Mouse (Mus musculus): Measurements from ENCODE around the gene Nup210l. TPM values are rescaled to one million over a fixed set of nuclear protein-coding genes. Genes with fewer than 3 reads are reported as not detected.
A peak's percentile ranks its signal among the peaks of the same experiment; 100 is the strongest.
"Not testable (repeated sequence)": the region's sequence is repeated elsewhere in the genome, so short reads cannot be mapped to it uniquely, and the experiment has no call there.

The Nup210l gene
- polyA plus RNA-seq, 1 experiment = 55.5 TPM

GRCm38 (mm10) chr3:90248746-90249100 lies 144.8 kb downstream of the Nup210l start:
- no peak for TF ChIP-seq CTCF (IDR thresholded peaks at IDR 0.05; ENCODE audit: control insufficient read depth, insufficient read depth, insufficient replicate concordance, low read depth, low read length)
- no peak; the same call in 1 of the 2 replicates for TF ChIP-seq POLR2A (IDR thresholded peaks at IDR 0.05; ENCODE audit: control insufficient read depth, low read depth, low read length)
- H3K27me3 ChIP-seq (ENCODE audit: control insufficient read depth, insufficient read depth, low read length) = no peaks in the 10 kb centered on the region
- H3K36me3 ChIP-seq (ENCODE audit: control insufficient read depth, insufficient read depth, low read length) = no peaks in the 10 kb centered on the region
- H3K27ac ChIP-seq (ENCODE audit: control insufficient read depth, insufficient read depth, low read depth, low read length) = peak overlapping the region; percentile 90
- peak overlapping the region; percentile 97 for H3K4me3 ChIP-seq (ENCODE audit: control insufficient read depth, low read depth, low read length)
- peaks cover 10% of the 10 kb centered on the region for H3K4me1 ChIP-seq (ENCODE audit: control insufficient read depth, insufficient read depth, low read length)

- no peak overlapping the region for H3K27ac ChIP-seq (ENCODE audit: control insufficient read depth, insufficient read depth, low read depth, low read length)
- TF ChIP-seq POLR2A (IDR thresholded peaks at IDR 0.05; ENCODE audit: control insufficient read depth, low read depth, low read length) (no peak), CTCF (IDR thresholded peaks at IDR 0.05; ENCODE audit: control insufficient read depth, insufficient read depth, insufficient replicate concordance, low read depth, low read length) (no peak)
- H3K27me3 ChIP-seq (ENCODE audit: control insufficient read depth, insufficient read depth, low read length) = no peaks in the 10 kb centered on the region
- H3K4me3 ChIP-seq (ENCODE audit: control insufficient read depth, low read depth, low read length) = no peak overlapping the region
- peaks cover 15% of the 10 kb centered on the region for H3K4me1 ChIP-seq (ENCODE audit: control insufficient read depth, insufficient read depth, low read length)
- no peaks in the 10 kb centered on the region for H3K36me3 ChIP-seq (ENCODE audit: control insufficient read depth, insufficient read depth, low read length)
Measured at GRCm38 (mm10) chr3:90250791-90251190, 146.9 kb downstream of the Nup210l start.

DNA sequence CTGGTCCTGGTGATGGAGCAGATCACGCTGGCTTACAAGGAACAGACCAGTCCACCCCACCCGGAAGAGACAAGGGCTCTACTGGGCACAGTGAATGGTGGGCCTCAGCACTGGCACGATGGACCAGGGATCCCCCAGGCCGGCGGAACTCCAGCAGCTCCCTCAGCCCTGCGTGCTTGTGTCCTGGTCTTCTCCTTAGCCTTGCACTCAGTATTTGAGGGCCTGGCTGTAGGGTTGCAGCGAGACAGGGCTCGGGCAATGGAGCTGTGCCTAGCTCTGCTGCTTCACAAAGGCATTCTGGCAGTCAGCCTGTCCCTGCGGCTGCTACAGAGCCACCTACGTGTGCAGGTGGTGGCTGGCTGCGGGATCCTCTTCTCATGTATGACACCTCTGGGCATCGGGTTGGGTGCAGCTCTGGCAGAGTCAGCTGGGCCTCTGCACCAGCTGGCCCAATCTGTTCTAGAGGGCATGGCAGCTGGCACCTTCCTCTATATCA lies 147.8 kb downstream of the Nup210l start:
- not testable (repeated sequence) for H3K4me3 ChIP-seq (ENCODE audit: control insufficient read depth, low read depth, low read length); H3K27me3 ChIP-seq (ENCODE audit: control insufficient read depth, insufficient read depth, low read length); H3K27ac ChIP-seq (ENCODE audit: control insufficient read depth, insufficient read depth, low read depth, low read length); H3K36me3 ChIP-seq (ENCODE audit: control insufficient read depth, insufficient read depth, low read length)
- H3K4me1 ChIP-seq (ENCODE audit: control insufficient read depth, insufficient read depth, low read length) = peaks cover 15% of the 10 kb centered on the region

GRCm38 (mm10) chr3:90252659-90253058 lies 148.7 kb downstream of the Nup210l start:
- not testable (repeated sequence) for H3K36me3 ChIP-seq (ENCODE audit: control insufficient read depth, insufficient read depth, low read length); H3K27me3 ChIP-seq (ENCODE audit: control insufficient read depth, insufficient read depth, low read length); H3K4me3 ChIP-seq (ENCODE audit: control insufficient read depth, low read depth, low read length); H3K27ac ChIP-seq (ENCODE audit: control insufficient read depth, insufficient read depth, low read depth, low read length)
- H3K4me1 ChIP-seq (ENCODE audit: control insufficient read depth, insufficient read depth, low read length) = peaks cover 15% of the 10 kb centered on the region

DNA sequence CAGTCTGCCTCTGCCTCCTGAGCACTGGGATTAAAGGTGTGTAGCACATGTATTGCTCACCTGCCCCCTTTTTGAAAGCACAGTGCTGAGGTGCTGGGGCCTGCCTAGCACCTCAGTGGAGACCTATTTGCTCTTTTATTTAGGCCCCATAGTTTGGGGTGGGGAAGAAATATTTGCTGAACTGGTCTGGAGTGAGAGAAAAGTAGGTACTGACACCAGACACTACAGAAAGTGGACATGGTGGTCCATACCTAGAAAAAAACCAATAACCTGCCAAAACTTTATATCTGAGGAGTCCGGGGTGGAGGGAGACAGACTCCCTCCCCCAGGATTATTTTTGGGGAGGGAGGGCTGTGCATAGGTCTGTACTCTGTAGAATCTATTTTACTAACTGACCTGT lies 149.2 kb downstream of the Nup210l start:
- H3K36me3 ChIP-seq (ENCODE audit: control insufficient read depth, insufficient read depth, low read length); H3K27ac ChIP-seq (ENCODE audit: control insufficient read depth, insufficient read depth, low read depth, low read length); H3K27me3 ChIP-seq (ENCODE audit: control insufficient read depth, insufficient read depth, low read length); H3K4me3 ChIP-seq (ENCODE audit: control insufficient read depth, low read depth, low read length): not testable (repeated sequence)
- peaks cover 13% of the 10 kb centered on the region for H3K4me1 ChIP-seq (ENCODE audit: control insufficient read depth, insufficient read depth, low read length)

GRCm38 (mm10) chr3:90253653-90254418 lies 149.9 kb downstream of the Nup210l start, which contains the start of gene Crtc2:
TSS of gene Crtc2 (plus strand) at chr3:90254163.
- no peaks in the 10 kb centered on the region for H3K27me3 ChIP-seq (ENCODE audit: control insufficient read depth, insufficient read depth, low read length)
- peak within 1 kb of the TSS; percentile 96 for H3K27ac ChIP-seq (ENCODE audit: control insufficient read depth, insufficient read depth, low read depth, low read length)
- H3K36me3 ChIP-seq (ENCODE audit: control insufficient read depth, insufficient read depth, low read length) = peaks cover 2% of the 10 kb centered on the region
- peaks cover 8% of the 10 kb centered on the region for H3K4me1 ChIP-seq (ENCODE audit: control insufficient read depth, insufficient read depth, low read length)
- TF ChIP-seq POLR2A (IDR thresholded peaks at IDR 0.05; ENCODE audit: control insufficient read depth, low read depth, low read length) = peak; percentile 75
- TF ChIP-seq CTCF (IDR thresholded peaks at IDR 0.05; ENCODE audit: control insufficient read depth, insufficient read depth, insufficient replicate concordance, low read depth, low read length) = no peak
- H3K4me3 ChIP-seq (ENCODE audit: control insufficient read depth, low read depth, low read length) = peak within 1 kb of the TSS; percentile 100

DNA sequence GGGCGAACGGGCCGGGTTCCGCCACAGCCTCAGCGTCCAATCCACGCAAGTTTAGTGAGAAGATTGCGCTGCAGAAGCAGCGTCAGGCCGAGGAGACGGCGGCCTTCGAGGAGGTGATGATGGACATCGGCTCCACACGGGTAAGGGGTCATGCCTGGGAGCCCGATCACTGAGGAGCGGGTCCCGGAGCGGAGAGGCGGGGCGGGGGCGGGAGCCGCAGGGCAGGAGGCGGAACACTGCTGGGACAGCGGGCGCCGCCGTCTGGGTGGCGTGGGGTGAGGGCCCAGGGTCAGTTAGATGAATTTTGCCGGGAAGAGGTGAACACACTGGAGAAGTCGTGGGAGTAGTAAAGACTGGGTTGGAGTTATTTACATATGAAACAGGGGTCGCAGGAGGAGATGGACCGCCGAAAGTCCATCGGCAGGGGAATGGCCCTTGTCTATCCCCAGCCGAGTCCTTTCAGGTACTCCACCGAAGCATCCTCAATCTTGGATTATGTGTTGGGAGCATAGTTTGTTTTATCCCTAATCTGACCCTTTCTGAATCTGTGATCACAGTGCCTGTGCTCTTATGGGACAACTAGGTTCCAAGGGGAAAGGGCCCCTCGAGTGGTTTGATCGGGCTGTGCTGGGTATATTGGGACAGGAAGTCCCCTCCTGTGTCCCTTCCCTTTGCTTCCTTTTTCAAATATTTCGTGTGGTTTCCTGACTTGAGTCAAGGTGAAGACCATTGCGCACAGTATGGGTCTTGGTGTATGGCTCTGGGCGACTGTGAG lies 150.7 kb downstream of the Nup210l start:
- H3K36me3 ChIP-seq (ENCODE audit: control insufficient read depth, insufficient read depth, low read length) = peaks cover 3% of the 10 kb centered on the region
- no peaks in the 10 kb centered on the region for H3K27me3 ChIP-seq (ENCODE audit: control insufficient read depth, insufficient read depth, low read length)
- peak overlapping the region; percentile 100 for H3K4me3 ChIP-seq (ENCODE audit: control insufficient read depth, low read depth, low read length)
- TF ChIP-seq CTCF (IDR thresholded peaks at IDR 0.05; ENCODE audit: control insufficient read depth, insufficient read depth, insufficient replicate concordance, low read depth, low read length) = no peak
- TF ChIP-seq POLR2A (IDR thresholded peaks at IDR 0.05; ENCODE audit: control insufficient read depth, low read depth, low read length) = no peak
- H3K27ac ChIP-seq (ENCODE audit: control insufficient read depth, insufficient read depth, low read depth, low read length) = peak overlapping the region; percentile 96
- H3K4me1 ChIP-seq (ENCODE audit: control insufficient read depth, insufficient read depth, low read length) = peaks cover 7% of the 10 kb centered on the region

All from testis, adult 2 months (tissue).